Mouse (Mus musculus) liver, embryonic 14.5 days (tissue): ENCODE measurements around the gene Pdpk1.

Experiments
- CTCF ChIP-seq: IDR thresholded peaks from 2 replicates; pipeline ENCODE4 v1.5.1; 2016; ENCODE audit warnings: antibody characterized with exemption, low read depth, control low read depth
- EP300 ChIP-seq: IDR thresholded peaks from 2 replicates; pipeline ENCODE4 v1.6.1; 2016; ENCODE audit warnings: antibody characterized with exemption, low read depth

- TF ChIP-seq CTCF = no peak
- TF ChIP-seq EP300 = no peak
Measured at GRCm38 (mm10) chr17:24155742-24156141, 5.0 kb upstream of the Pdpk1 start.
